Mouse (Mus musculus): ENCODE results near the gene Cma1. TPM values are rescaled to one million over a fixed set of nuclear protein-coding genes. Genes with fewer than 3 reads are reported as not detected.
"Not testable (repeated sequence)": the region's sequence is repeated elsewhere in the genome, so short reads cannot be mapped to it uniquely, and the experiment has no call there.

Gene Cma1
- polyA plus RNA-seq (2015; fragmentation: Nextera tagmentation; extraction: Ambion mirVana): 2.0 and 2.3 TPM in 2 replicates

DNA sequence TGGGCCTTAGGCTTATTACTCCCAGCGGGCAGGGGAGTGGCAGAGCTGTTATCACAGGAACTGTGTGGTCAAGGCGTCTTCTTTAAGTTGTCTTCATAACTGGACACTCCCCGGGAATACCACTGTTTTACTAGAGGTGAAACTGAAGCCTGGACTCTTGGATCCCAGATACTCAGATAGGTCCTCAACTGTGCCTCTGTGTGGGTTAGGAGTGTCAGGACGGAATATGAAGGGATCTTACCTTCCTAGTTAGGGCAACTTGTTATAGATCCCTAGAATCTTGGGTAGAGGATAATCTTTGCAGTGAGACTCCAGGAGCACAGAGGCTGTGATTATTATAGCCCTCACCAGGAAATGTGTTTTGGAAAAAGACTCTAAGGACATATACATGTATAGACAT, at the start of gene Cma1:
Gene Cma1, minus strand, starts transcription at position 101 of the 400 bp plus-strand sequence.
- no peak within 1 kb of the TSS for H3K4me3 ChIP-seq (ENCODE audit: low read length)
- no peak within 1 kb of the TSS for H3K4me2 ChIP-seq (replicated peaks; ENCODE audit: low read depth, low read length)
- no peaks in the 10 kb centered on the region for H3K27me3 ChIP-seq (ENCODE audit: insufficient read depth, low read length)
- H3K27ac ChIP-seq (ENCODE audit: low read length): no peak within 1 kb of the TSS
- ATAC-seq (ENCODE audit: low FRiP score, low TSS enrichment): no peak
- 82% methylated on average over 4 of the region's 4 CpGs for WGBS
- no peaks in the 10 kb centered on the region for H3K36me3 ChIP-seq (ENCODE audit: insufficient read depth, low read length)
- H3K9ac ChIP-seq (replicated peaks; ENCODE audit: low read length): no peak within 1 kb of the TSS
- no peaks in the 10 kb centered on the region for H3K9me3 ChIP-seq (ENCODE audit: low read length)
- no peaks in the 10 kb centered on the region for H3K4me1 ChIP-seq (ENCODE audit: insufficient read depth, low read length)

DNA sequence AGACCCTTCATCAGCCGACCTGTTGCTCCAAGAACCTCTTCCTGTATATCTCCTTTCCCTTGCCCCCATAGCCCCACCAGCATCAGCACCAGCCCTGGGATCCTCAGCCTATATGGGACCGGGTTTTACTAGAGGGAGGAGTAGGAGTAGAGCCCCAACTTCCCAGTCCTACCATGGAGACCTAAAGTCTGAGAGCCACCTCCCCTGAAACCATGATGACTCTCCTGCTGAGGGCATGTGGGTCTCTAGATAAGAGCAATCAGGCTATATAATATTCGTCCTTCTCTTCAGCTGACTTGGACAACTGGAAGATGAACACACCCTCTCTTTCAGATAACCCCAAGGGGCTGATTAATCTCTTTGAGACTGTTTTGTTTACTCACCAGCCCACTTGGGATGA, 43.0 kb upstream of the Cma1 start:
- H3K9me3 ChIP-seq (ENCODE audit: low read length); H3K4me2 ChIP-seq (replicated peaks; ENCODE audit: low read depth, low read length); H3K4me1 ChIP-seq (ENCODE audit: insufficient read depth, low read length); H3K27ac ChIP-seq (ENCODE audit: low read length); H3K4me3 ChIP-seq (ENCODE audit: low read length); H3K9ac ChIP-seq (replicated peaks; ENCODE audit: low read length); H3K27me3 ChIP-seq (ENCODE audit: insufficient read depth, low read length); ATAC-seq (ENCODE audit: low FRiP score, low TSS enrichment); H3K36me3 ChIP-seq (ENCODE audit: insufficient read depth, low read length): not testable (repeated sequence)
- WGBS: 69% methylated on average over 1 of the region's 3 CpGs

DNA sequence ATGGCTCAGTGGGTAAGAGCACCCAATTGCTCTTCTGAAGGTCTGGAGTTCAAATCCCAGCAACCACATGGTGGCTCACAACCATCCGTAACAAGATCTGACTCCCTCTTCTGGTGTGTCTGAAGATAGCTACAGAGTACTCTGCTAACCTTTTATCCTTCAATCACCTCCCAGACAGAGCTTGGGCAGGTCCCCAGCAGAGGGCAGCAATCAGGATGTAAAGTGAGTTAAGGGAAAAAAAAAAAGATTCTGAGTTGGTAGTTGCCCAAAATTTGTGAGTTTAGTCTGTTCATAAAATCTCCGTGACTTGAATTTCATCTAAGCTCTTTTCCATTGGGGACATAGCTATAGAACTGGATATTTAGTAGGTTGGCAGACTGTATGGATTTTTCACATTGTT, 19.4 kb upstream of the Cma1 start:
- not testable (repeated sequence) for H3K27ac ChIP-seq (ENCODE audit: low read length); H3K4me3 ChIP-seq (ENCODE audit: low read length); H3K9me3 ChIP-seq (ENCODE audit: low read length); H3K4me2 ChIP-seq (replicated peaks; ENCODE audit: low read depth, low read length); H3K4me1 ChIP-seq (ENCODE audit: insufficient read depth, low read length); H3K9ac ChIP-seq (replicated peaks; ENCODE audit: low read length); H3K27me3 ChIP-seq (ENCODE audit: insufficient read depth, low read length); ATAC-seq (ENCODE audit: low FRiP score, low TSS enrichment); H3K36me3 ChIP-seq (ENCODE audit: insufficient read depth, low read length)
- WGBS: 51% methylated on average over 2 of the region's 2 CpGs

DNA sequence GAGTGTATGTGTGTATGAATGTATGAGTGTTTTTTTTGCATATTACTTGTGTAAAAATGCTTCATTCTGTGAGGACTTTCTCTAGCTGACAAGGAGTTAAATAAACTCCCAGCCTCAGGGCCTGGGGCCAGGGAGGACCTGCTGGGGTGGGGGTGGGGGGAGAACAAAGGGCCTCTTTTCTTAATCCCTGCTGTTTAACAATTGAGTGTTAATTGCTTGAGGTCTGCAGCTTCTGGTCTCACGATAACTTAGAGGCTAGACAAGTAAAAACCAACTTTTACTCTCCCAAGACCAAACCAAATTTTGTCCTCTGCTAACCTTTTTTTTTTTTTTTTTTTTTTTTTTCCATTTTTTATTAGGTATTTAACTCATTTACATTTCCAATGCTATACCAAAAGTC, 18.8 kb upstream of the Cma1 start:
- Histone ChIP-seq H3K9ac (replicated peaks; ENCODE audit: low read length) (no peak overlapping the region), H3K27ac (ENCODE audit: low read length) (no peak overlapping the region), H3K4me2 (replicated peaks; ENCODE audit: low read depth, low read length) (no peak overlapping the region), H3K4me1 (ENCODE audit: insufficient read depth, low read length) (no peaks in the 10 kb centered on the region), H3K4me3 (ENCODE audit: low read length) (no peak overlapping the region), H3K27me3 (ENCODE audit: insufficient read depth, low read length) (no peaks in the 10 kb centered on the region), H3K36me3 (ENCODE audit: insufficient read depth, low read length) (no peaks in the 10 kb centered on the region), H3K9me3 (ENCODE audit: low read length) (no peaks in the 10 kb centered on the region)
- 15% methylated on average over 1 of the region's 1 CpGs for WGBS
- no peak for ATAC-seq (ENCODE audit: low FRiP score, low TSS enrichment)

DNA sequence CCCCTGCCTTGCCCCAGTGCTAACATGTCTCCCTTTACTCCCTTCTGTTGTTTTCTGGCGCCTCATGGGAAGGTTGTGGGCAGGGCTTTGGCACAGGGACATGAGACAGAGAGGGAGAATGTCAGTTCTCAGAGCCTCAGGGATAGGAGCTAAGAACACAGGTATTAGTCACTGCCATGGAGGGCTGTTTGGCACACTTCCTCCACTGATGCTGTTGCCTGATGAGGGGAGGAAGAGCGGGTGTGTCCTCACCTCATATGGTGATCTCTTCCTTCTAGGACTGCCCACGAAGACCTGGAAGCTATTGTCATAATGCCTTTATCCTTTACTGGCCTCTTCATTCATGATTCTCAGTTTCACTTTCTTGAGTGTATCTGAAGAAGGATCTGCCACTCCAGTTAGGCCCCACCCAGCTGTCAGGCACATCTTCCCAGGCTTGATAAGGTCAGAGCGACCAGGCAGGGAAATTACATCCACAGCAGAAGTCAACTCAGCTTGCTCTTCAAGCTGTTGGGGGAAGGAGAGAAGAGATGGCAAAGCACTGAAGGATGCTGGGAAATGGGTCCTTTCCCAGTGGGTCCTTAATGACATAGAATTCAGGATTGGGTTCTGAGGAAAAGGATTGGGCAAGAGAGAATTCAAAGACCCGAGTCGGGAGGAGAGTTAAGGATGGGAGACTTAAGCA, 6.0 kb upstream of the Cma1 start, which contains the start of gene Cma2:
Gene Cma2, plus strand, starts transcription at position 635 of the 685 bp plus-strand sequence.
- WGBS: 85% methylated on average over 6 of the region's 6 CpGs
- no peak for ATAC-seq (ENCODE audit: low FRiP score, low TSS enrichment)

DNA sequence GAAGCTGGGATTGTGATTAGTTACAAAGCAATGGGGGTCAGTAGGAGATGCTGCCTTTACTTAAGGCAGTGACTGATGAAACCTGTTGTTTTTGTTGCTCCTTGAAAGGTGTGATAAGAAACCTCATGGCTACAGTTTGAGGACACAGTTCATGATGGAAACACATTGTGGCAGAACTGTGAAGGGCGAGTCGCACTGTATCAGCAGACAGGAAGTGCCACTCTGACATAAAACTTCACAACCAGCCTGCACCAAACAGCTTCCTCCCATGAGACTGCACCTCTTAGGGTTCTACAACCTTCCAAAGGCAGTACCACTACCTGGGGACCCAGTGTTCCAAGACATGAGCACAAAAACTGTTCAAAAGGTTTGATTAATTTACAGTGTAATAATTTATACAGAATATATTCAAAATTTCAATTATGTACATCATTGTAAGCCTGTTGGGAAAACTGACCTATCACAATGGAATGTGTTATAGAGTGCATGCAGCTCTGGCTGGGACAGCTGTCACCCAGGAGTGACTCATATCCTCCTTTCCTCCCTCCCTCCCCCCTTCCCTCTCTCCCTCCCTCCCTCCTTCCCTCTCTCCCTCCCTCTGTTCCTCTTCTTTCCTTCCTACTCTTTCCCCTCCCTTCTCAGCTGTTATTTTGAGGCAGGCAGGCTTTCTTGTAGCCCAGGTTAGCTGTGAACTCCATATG, 1.9 kb upstream of the Cma1 start:
- WGBS: 77% methylated on average over 2 of the region's 2 CpGs
- Histone ChIP-seq H3K4me3 (ENCODE audit: low read length) (no peak overlapping the region), H3K27ac (ENCODE audit: low read length) (no peak overlapping the region), H3K27me3 (ENCODE audit: insufficient read depth, low read length) (no peaks in the 10 kb centered on the region), H3K9me3 (ENCODE audit: low read length) (no peaks in the 10 kb centered on the region), H3K36me3 (ENCODE audit: insufficient read depth, low read length) (no peaks in the 10 kb centered on the region), H3K4me2 (replicated peaks; ENCODE audit: low read depth, low read length) (no peak overlapping the region), H3K4me1 (ENCODE audit: insufficient read depth, low read length) (no peaks in the 10 kb centered on the region), H3K9ac (replicated peaks; ENCODE audit: low read length) (no peak overlapping the region)
- ATAC-seq (ENCODE audit: low FRiP score, low TSS enrichment): no peak

More for the DNA sequence above, 6.0 kb upstream of the Cma1 start, which contains the start of gene Cma2:
- Histone ChIP-seq H3K27ac (ENCODE audit: low read length) (no peak within 1 kb of the TSS), H3K9ac (replicated peaks; ENCODE audit: low read length) (no peak within 1 kb of the TSS), H3K4me1 (ENCODE audit: insufficient read depth, low read length) (no peaks in the 10 kb centered on the region), H3K4me3 (ENCODE audit: low read length) (no peak within 1 kb of the TSS), H3K4me2 (replicated peaks; ENCODE audit: low read depth, low read length) (no peak within 1 kb of the TSS), H3K9me3 (ENCODE audit: low read length) (no peaks in the 10 kb centered on the region), H3K27me3 (ENCODE audit: insufficient read depth, low read length) (no peaks in the 10 kb centered on the region), H3K36me3 (ENCODE audit: insufficient read depth, low read length) (no peaks in the 10 kb centered on the region)

DNA sequence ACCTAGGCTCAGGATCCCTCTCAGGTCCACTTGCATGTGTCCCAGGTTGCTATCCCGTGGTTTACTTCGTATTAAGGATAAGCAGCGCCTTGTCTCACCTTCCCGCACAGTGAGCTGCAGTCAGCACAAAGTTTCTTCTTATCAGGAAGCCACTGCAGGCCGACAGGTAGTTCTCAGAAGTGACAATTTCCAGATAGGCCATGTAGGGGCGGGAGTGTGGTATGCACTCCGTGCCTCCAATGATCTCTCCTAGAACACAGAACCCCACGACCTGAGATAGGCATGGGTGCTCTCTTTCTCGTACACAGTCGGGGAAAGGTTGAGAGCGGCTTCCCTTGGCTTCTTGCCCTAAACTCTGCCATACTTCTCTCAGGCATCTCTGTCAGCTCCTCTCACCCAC, 874 bp downstream of the Cma1 start:
- H3K27me3 ChIP-seq (ENCODE audit: insufficient read depth, low read length): no peaks in the 10 kb centered on the region
- whole genome bisulfite sequencing: 85% methylated on average over 11 of the region's 11 CpGs
- ATAC-seq (ENCODE audit: low FRiP score, low TSS enrichment): no peak
- no peak overlapping the region for H3K4me3 ChIP-seq (ENCODE audit: low read length)
- H3K27ac ChIP-seq (ENCODE audit: low read length): no peak overlapping the region
- no peaks in the 10 kb centered on the region for H3K9me3 ChIP-seq (ENCODE audit: low read length)
- no peak overlapping the region for H3K9ac ChIP-seq (replicated peaks; ENCODE audit: low read length)
- H3K4me1 ChIP-seq (ENCODE audit: insufficient read depth, low read length): no peaks in the 10 kb centered on the region
- H3K36me3 ChIP-seq (ENCODE audit: insufficient read depth, low read length): no peaks in the 10 kb centered on the region
- H3K4me2 ChIP-seq (replicated peaks; ENCODE audit: low read depth, low read length): no peak overlapping the region

DNA sequence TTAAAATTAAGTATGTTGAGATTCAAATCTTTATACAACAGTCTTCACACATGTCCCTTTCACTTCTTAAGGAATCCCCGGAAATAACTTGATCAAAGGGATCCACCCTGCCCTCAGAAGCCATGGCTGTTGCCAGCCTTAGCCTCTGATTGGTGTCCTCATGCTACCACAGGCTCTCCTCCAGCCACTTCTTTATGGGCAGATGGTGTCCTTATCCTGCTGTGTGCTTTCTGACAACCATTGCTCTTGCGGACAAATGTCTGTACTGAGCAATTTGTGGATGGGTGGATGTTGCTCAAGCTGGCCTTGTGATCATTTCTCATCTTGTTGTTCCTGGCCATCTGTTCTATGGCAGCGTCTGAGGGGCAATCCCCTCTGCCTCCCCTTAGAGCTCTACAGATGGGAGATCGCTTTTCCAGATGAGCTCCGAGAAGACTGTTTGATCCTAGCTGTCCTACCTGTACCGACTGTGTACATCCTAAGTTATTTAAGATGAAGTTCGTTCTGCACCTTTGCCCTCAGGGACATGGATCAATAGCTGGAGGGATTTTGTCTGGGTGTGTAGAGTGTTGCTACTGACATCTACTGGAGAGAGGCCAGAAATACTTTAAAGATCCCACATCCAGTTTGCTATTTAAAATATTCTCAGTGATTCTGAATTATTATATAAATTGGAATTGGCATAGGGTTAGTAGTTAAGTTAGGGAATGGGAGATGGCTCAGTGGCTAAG, 4.2 kb downstream of the Cma1 start:
- Histone ChIP-seq H3K27me3 (ENCODE audit: insufficient read depth, low read length) (no peaks in the 10 kb centered on the region), H3K9ac (replicated peaks; ENCODE audit: low read length) (no peak overlapping the region), H3K4me2 (replicated peaks; ENCODE audit: low read depth, low read length) (no peak overlapping the region), H3K4me3 (ENCODE audit: low read length) (no peak overlapping the region), H3K36me3 (ENCODE audit: insufficient read depth, low read length) (no peaks in the 10 kb centered on the region), H3K27ac (ENCODE audit: low read length) (no peak overlapping the region), H3K9me3 (ENCODE audit: low read length) (no peaks in the 10 kb centered on the region), H3K4me1 (ENCODE audit: insufficient read depth, low read length) (no peaks in the 10 kb centered on the region)
- WGBS: 15% methylated on average over 7 of the region's 7 CpGs
- no peak for ATAC-seq (ENCODE audit: low FRiP score, low TSS enrichment)

DNA sequence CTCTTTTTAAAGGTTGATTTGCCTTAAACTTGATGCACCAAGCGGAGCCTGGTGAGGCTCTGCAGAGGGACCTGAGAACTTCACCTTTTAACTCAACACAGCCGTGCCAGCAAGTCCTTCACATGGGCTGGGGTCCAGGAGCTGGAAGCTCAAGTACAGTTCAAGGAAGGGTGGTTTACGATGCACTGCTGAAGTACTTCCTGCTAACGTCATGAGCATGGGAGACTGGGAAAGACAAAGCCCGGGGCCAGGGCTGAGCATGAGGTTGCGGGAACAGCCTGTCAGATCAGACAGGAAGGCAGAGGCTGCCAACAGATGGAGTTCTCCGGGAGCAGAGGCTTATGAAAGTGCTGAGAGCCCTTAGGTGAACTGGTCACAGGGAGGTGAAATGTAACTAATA, 10.9 kb downstream of the Cma1 start:
- H3K27ac ChIP-seq (ENCODE audit: low read length): no peak overlapping the region
- no peaks in the 10 kb centered on the region for H3K36me3 ChIP-seq (ENCODE audit: insufficient read depth, low read length)
- no peaks in the 10 kb centered on the region for H3K4me1 ChIP-seq (ENCODE audit: insufficient read depth, low read length)
- H3K27me3 ChIP-seq (ENCODE audit: insufficient read depth, low read length): no peaks in the 10 kb centered on the region
- WGBS: 31% methylated on average over 7 of the region's 7 CpGs
- H3K4me2 ChIP-seq (replicated peaks; ENCODE audit: low read depth, low read length): peak overlapping the region; percentile 12; the same call in 1 of the 2 replicates
- 0 out of 2 replicates have a peak overlapping the region, but pooled peaks have one; percentile 29 for H3K9ac ChIP-seq (replicated peaks; ENCODE audit: low read length)
- peak; percentile 85 for ATAC-seq (ENCODE audit: low FRiP score, low TSS enrichment)
- no peaks in the 10 kb centered on the region for H3K9me3 ChIP-seq (ENCODE audit: low read length)
- H3K4me3 ChIP-seq (ENCODE audit: low read length): no peak overlapping the region
